Mouse (Mus musculus) kidney, postnatal 25 days (tissue): Measurements from ENCODE around the gene Gnpda2.

Source experiments
- DNase-seq, 2 experiments: peaks; one replicate each; pipeline ENCODE4 v3.0.0; 2021; ENCODE audit warnings: mixed read lengths in 2 of 2

Gnpda2 gene

DNA sequence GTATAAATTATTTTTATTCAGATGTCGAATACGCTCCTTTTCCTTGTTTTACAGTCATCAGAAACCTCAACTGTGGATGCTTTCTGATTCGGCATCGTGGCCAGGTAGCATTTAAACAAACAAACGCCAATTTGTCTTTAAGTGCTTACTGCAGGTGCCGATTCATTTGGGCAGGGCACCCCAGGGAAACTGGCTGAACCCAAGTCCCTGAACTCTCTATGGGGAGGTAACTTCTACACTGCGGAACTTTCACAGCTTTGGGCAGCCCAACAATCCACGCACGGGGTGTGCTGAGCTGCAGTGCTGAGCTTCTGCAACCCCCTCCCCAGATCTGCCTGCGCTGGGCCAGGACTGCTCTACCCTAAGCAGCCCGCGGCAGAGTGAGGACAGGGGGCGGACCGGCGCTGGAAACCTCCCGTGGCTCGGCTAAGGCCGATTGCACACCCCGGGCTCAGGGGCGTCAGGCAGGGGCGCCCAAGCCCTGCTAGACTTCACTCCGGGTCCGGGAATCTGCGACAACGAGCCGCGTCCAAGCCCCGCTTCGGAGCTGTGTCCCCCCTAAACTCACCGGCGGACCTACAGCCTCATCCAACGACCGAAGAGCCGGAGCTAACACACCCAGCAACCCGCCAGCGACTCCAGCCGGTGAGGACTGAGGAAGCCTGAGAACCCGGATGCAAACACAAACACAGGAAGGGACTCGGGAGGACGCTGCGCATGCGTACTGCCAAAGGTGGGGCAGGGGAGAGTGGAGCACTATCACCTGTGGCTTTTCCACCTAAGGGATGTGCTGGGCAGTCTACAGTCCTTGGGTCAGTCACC lies at the start of gene Gnpda2:
Gnpda2 (minus strand) TSS at position 701 of the 822 bp plus-strand sequence.
- DNase-seq, result peak; percentile 87 to 92

DNA sequence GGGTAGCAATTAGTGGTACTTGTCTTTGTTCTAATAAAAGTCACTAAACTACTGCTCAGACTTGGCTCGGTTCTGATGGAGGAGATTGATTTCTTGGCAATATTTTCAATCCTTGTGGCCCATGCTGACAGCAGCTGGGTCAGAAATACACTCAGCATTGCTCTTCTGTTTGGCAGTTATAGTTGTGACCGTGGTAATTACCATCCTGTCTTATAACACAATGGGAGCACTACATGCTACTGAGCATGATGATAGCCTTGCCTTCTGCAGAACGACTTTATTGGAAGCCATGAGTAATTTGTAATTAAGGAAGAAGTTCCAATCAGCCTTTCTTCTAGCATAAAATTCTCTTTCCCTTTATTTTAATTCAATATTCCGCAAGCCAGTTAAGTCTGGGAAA lies 42.6 kb upstream of the Gnpda2 start:
- no peak for DNase-seq

DNA sequence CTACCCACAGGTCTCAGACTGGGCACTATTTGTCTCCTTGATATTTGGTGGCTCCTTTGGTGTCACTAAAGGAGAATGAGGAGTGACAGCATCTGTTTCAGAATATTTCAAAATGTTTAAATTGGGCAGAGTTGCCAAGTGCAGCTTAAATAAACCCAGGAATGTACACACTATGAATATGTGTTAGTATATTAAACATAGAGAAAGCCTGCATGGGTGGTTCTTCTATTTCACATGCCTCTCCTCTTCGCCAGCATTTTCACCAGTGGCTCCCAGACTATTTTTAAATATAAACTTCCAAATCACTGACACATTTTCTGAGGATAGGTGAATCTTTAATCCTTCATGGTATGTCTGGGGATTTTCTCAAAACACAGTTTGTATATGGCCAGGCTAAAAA lies 28.8 kb upstream of the Gnpda2 start:
- no peak for DNase-seq

DNA sequence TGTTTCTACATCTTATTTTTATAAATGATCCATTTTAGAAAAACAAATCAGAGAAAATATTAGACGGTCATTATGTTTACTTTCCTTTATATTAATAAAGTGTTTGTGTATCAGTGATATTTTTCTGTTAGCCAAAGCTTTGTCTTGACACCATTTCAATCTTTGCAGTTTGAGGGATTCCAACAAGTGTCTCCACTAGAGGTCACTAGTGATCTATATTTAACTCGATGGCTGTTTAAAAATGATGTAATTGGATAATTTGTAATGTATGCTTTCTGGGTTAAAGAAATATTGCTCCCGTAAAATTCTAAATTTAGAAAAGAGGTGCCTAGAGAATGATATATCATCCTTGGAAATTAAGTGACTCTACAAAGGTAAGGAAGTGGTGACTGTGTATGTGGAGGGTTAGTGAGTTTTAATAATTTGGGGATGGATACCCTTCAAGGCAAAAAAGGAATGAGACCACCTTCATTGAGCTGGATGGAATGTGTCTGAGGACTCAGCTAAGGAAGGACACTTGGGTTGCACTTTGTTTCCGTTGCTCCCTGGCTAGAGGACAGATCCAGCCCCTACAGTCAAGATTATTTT lies 21.2 kb upstream of the Gnpda2 start:
- no peak for DNase-seq

DNA sequence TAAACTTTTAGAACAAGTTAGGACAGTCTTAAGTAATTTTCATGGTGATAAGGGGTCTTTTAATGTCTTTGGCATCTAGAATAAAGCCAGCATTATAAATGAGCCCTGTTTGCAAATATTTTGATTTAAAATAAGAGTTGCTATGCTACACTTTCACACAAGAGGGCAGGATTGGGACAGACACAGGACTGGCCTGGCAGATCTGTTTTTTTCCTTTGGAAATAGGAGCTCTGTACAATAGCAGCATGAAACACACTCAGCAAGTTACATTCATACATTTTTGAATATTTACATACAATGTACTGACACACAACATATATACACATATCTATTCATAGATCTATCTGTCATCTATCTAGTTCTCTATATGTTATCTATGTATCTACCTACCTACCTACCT lies 8.9 kb upstream of the Gnpda2 start:
- DNase-seq, result no peak

DNA sequence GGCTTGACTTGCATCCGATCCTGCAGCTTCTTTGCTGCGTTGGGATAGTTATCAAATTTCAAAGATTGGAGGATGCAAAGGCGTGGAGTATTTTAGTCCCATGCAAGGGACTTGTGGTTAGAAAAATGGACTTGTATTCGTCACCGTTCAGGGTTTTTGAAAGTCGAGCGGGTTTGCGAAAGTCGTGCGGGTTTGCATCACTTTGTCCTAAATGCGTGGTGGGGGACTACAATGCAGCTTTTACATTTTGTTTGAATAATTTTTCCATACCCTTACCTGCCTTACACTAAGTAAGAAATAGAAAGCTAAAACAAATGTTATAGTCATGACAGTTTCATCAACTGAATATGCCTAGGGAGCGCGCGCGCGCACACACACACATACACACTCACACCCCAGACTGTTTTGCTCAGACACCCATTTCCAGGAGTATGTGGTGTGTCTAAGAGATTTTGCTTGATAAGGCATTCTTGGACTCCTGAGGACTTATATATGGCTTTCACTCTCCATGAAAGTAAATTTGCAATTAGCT lies 34.7 kb downstream of the Gnpda2 start:
- no peak for DNase-seq

DNA sequence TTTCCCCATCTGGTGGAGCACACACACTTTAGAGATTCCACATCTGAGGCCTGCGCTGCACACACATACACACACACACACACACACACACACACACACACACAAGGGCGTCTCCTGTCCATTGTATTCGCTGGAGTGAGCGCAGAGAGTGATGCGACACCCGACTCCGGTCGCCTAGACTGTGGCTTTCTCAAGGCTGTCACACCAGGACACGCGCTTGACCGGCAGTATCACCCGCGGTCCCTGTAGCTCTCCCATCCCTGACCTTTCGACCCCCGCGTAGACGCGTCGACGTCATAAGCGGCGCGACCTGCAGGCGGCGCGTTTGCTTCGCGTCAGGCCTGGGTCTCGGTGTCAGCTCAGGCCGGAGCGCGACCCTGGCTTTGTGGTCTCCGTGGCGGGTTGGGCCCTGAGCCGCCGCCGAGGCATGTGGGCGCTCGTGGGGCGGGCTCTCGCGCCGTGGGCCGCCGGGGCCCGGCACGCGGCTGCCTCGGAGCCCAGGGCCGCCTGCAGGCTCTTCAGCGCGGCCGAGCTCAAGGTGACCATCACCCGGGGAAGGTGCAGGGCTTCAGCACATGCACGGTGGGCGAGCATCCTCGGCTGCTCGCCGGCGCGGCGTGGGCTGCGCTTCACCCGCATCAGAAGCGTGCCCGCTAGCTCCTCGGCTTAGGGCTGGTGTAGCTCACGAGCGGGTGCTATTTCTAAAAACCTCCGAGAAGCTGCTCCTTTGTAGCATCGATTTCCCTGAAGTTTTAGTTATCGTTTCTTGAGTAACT lies 35.3 kb downstream of the Gnpda2 start, which contains the start of gene Guf1:
Guf1 (plus strand) TSS at position 296 of the 776 bp plus-strand sequence.
- peak; percentile 93 to 94 for DNase-seq

DNA sequence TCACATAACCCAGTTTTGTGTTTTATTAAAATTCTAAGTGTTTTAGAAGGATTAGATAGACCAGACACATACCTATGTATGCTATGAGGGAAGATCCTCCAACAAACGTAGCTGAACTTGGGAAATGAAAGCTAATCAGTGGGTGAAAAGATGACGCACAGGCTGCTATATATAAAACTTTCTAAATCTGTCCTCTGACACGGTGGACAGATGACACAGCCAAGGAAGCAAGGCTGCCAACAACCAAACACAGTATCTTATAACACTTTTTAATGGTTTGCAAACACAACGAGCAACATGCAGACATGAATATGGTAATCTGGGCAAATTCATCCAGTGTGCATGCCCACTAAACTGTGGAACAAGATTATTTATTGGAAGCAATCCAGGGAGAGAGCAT lies 49.7 kb downstream of the Gnpda2 start, which contains the start of gene Yipf7:
Yipf7 (minus strand) TSS at position 160 of the 400 bp plus-strand sequence.
- no peak for DNase-seq

DNA sequence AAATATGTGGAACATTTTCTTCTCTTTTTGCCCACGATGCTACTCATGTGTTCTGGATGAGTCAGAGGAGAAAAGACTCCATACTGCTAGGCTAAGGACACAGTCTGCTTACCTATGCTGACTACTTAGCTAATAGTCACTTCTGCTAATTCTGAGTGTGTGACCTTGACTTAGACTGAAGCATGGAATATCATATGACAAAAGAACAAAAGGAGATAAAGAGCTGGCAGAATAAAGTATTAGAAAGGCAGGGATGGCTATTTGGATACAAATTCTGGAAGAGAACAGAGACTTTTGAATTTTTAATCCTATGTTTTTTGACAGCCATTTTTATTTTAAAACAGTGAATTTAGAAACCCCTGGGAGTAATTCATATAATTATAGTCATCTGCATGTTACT lies 50.5 kb downstream of the Gnpda2 start:
- DNase-seq, result no peak

DNA sequence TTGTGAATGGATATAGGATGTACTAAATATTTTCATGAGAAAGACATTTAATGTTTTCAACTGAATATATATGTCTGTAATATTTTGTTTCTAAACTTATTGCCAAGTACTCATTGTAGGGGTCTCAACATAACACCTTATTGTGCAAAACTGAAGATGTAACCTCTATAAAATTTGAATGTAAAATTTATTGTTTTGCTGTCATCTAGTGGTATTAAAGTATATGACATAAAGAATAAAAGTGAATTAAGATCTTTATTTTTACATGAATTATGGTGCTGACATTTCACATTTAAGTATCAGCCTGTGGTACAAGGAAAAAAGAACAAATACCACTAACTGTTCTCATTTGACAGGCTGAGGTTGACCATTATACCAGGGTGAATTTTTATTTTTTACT lies 68.2 kb downstream of the Gnpda2 start:
- no peak for DNase-seq
